Mouse (Mus musculus): Measurements from ENCODE around the gene Gm5767. TPM values are rescaled to one million over a fixed set of nuclear protein-coding genes. Genes with fewer than 3 reads are reported as not detected.

Gm5767 gene
- polyA plus RNA-seq, 1 experiment: 1.1 TPM

DNA sequence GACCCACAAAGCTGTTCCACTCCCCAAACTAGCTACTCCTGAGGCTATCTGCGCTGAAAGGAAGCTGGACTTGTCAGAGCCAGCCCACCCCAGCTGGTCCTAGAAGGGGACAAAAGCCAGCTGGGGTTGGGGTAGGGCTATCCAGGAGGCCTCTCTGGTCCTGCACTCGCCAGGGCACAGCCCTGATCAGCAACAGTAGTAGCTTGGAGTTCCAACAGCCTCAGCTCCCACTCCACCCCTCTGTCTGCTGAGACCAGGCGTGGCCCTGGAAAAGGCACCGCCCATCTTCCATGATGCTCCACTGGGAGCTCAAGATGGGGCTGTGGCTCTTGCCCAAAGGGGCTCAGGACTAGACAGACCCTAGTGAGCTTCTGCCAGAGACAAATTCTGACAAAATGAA lies 12.8 kb upstream of the Gm5767 start:
- 89% methylated on average over 4 of the region's 4 CpGs for WGBS
- no peak for DNase-seq
- TF ChIP-seq POLR2A (IDR thresholded peaks at IDR 0.05; ENCODE audit: control insufficient read depth, extremely low read depth, insufficient read depth, low read length, poor library complexity) (no peak), CTCF (IDR thresholded peaks at IDR 0.05; ENCODE audit: borderline replicate concordance, control insufficient read depth, extremely low read depth, insufficient read depth, low read length, poor library complexity) (no peak)
- Histone ChIP-seq H3K4me1 (replicated peaks; ENCODE audit: control insufficient read depth, insufficient read depth, low read length) (peaks cover 4% of the 10 kb centered on the region), H3K27ac (ENCODE audit: control insufficient read depth, insufficient read depth, low read length) (no peak overlapping the region), H3K36me3 (ENCODE audit: control insufficient read depth, insufficient read depth, low read length) (no peaks in the 10 kb centered on the region), H3K4me3 (ENCODE audit: control insufficient read depth, insufficient read depth, low read length) (no peak overlapping the region), H3K27me3 (ENCODE audit: control insufficient read depth, insufficient read depth, low read length) (no peaks in the 10 kb centered on the region)

DNA sequence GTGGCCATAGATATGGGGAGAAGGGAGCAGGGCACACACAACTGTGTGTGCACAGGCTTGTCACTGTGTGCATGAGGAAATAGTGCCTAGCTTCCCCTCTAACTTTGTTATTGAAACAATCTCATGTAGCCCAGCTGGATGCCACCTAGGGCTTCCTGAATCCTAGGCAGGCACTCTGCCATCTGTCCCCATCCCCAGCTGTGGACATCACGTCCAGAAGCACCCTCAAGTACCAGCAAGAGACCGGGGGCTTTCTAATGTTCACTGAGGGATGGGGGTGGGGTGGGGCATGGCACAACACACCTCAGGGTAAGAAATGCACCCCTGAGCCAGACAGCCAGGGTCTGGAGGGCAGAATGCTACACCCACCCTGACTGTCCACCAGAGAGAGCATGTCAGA lies 12.2 kb upstream of the Gm5767 start:
- WGBS: 91% methylated on average over 2 of the region's 2 CpGs
- no peak overlapping the region for H3K27ac ChIP-seq (ENCODE audit: control insufficient read depth, insufficient read depth, low read length)
- no peaks in the 10 kb centered on the region for H3K36me3 ChIP-seq (ENCODE audit: control insufficient read depth, insufficient read depth, low read length)
- peaks cover 4% of the 10 kb centered on the region for H3K4me1 ChIP-seq (replicated peaks; ENCODE audit: control insufficient read depth, insufficient read depth, low read length)
- no peak for DNase-seq
- no peaks in the 10 kb centered on the region for H3K27me3 ChIP-seq (ENCODE audit: control insufficient read depth, insufficient read depth, low read length)
- H3K4me3 ChIP-seq (ENCODE audit: control insufficient read depth, insufficient read depth, low read length): no peak overlapping the region
- TF ChIP-seq CTCF (IDR thresholded peaks at IDR 0.05; ENCODE audit: borderline replicate concordance, control insufficient read depth, extremely low read depth, insufficient read depth, low read length, poor library complexity) (no peak), POLR2A (IDR thresholded peaks at IDR 0.05; ENCODE audit: control insufficient read depth, extremely low read depth, insufficient read depth, low read length, poor library complexity) (no peak)

DNA sequence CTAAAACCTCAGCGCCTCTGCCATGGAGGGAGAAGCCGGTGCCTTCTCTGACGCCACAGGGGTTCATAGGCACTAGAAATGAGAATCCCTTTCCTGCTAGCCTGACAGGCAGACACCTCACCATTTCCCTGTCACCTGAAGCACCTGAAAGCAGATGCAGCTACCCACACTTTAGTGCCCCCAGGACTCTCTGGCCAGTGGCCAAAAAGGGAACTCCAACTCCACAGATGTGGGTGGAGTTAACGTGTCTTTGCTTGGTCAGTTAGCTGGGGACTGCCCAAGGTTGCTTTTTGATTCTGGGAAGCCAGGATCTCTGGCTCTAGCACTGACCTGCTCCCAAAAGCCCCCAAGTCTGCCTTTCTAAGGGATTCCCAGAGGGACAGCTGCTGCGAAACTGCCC lies 11.1 kb upstream of the Gm5767 start:
- Histone ChIP-seq H3K4me3 (ENCODE audit: control insufficient read depth, insufficient read depth, low read length) (no peak overlapping the region), H3K27me3 (ENCODE audit: control insufficient read depth, insufficient read depth, low read length) (no peaks in the 10 kb centered on the region; the same call in 1 of the 2 replicates), H3K36me3 (ENCODE audit: control insufficient read depth, insufficient read depth, low read length) (no peaks in the 10 kb centered on the region), H3K27ac (ENCODE audit: control insufficient read depth, insufficient read depth, low read length) (no peak overlapping the region), H3K4me1 (replicated peaks; ENCODE audit: control insufficient read depth, insufficient read depth, low read length) (peaks cover 9% of the 10 kb centered on the region)
- TF ChIP-seq POLR2A (IDR thresholded peaks at IDR 0.05; ENCODE audit: control insufficient read depth, extremely low read depth, insufficient read depth, low read length, poor library complexity) (no peak), CTCF (IDR thresholded peaks at IDR 0.05; ENCODE audit: borderline replicate concordance, control insufficient read depth, extremely low read depth, insufficient read depth, low read length, poor library complexity) (no peak)
- DNase-seq: no peak
- 95% methylated on average over 5 of the region's 5 CpGs for WGBS

DNA sequence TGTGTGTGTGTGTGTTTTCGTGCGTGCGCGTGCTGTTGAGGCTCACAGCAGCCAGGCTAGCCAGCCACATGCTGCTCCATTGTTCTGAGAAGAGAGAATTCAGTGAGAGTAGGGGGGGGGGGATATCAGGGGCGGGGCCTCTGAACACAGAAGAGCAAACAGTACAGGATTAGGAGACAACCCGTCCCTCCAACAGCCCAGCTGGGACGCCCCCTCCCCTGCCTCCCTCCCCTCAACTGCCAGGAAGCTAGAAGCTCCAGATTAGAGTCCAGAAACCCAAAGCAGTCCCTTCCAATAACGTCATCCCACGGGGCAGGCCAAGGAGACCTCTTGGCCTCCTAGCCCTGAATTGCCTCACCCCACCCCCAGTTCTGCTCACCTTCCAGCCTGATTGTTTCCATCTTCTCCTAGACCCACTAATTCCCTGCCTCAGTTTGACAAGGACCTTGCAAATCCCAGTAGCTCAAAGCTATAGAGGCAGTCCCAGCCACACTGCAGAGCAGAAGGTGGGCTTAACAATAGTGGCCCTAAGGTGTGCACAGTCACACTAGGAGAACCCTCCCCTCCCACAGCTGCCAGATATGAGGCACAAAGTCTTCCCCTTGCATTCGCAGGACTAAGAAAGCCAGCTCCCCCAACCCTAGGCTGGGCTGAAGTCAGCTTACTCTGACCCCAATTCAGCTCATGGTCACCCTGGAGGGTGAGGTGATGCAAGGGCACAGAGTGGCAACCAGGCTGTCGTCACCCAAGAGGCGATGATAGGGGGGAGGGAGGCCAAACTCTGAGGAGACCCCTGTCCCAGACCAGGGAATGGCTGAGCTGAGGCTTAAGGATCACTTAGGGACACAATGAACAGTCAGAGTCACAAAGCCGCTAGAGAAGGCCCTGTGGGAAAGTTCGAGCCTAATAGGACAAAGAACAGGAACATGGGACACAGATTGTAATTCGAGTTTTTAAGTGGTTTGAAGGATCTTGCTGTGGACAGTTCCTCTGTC lies 10.2 kb upstream of the Gm5767 start:
- no peak overlapping the region for H3K27ac ChIP-seq (ENCODE audit: control insufficient read depth, insufficient read depth, low read length)
- TF ChIP-seq POLR2A (IDR thresholded peaks at IDR 0.05; ENCODE audit: control insufficient read depth, extremely low read depth, insufficient read depth, low read length, poor library complexity): no peak
- TF ChIP-seq CTCF (IDR thresholded peaks at IDR 0.05; ENCODE audit: borderline replicate concordance, control insufficient read depth, extremely low read depth, insufficient read depth, low read length, poor library complexity): no peak
- H3K4me1 ChIP-seq (replicated peaks; ENCODE audit: control insufficient read depth, insufficient read depth, low read length): peaks cover 9% of the 10 kb centered on the region
- DNase-seq: no peak
- H3K36me3 ChIP-seq (ENCODE audit: control insufficient read depth, insufficient read depth, low read length): no peaks in the 10 kb centered on the region
- WGBS: 74% methylated on average over 15 of the region's 15 CpGs
- no peaks in the 10 kb centered on the region; the same call in 1 of the 2 replicates for H3K27me3 ChIP-seq (ENCODE audit: control insufficient read depth, insufficient read depth, low read length)
- H3K4me3 ChIP-seq (ENCODE audit: control insufficient read depth, insufficient read depth, low read length): no peak overlapping the region

DNA sequence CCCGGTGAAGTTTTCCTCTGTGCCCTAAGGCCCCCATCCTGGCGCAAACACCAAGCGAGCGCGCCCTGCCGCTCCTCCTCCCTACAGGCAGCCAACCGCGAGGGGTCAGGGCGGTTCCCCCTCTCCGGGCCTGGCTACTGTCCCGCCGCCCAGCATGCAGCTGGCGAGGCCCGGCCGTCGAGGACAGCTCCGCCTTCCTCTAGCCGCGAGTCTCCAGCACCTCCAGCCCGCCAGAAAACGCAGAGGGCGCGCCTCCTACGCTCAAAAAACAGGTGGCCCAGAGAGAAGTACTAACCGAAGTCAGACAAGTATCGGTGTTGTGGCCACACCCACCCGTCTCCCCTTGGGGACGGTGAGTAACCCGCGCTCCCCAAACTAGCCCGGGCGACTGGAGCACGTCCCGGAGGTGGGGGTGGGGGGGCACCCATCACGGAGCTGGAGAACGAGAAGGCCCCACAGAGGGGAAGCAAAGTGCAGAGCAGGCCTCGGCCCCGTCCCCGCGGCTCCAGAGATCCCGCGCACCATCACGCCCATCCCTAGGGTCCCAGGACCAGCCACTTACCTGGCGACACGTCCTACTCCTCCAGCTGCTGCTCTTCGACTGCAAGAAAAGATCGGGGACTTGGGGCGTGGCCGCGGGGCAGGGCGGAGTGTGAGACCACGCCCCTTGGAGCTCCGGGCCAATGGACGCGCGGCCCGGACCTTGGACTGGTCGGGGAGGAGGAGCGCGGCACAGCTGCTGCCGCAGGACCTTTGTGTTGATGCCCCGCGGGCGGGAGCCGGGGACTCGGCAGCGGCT lies 8.8 kb upstream of the Gm5767 start, which contains the start of gene Carhsp1:
Gene Carhsp1, minus strand, starts transcription at position 605 of the 799 bp plus-strand sequence.
- no peaks in the 10 kb centered on the region; the same call in 1 of the 2 replicates for H3K27me3 ChIP-seq (ENCODE audit: control insufficient read depth, insufficient read depth, low read length)
- WGBS: under 1% methylated on average over 65 of the region's 67 CpGs
- peak; percentile 85 for TF ChIP-seq POLR2A (IDR thresholded peaks at IDR 0.05; ENCODE audit: control insufficient read depth, extremely low read depth, insufficient read depth, low read length, poor library complexity)
- TF ChIP-seq CTCF (IDR thresholded peaks at IDR 0.05; ENCODE audit: borderline replicate concordance, control insufficient read depth, extremely low read depth, insufficient read depth, low read length, poor library complexity): 0 out of 2 replicates have a peak, but pooled peaks have one; percentile 41
- peak; percentile 97 for DNase-seq
- H3K36me3 ChIP-seq (ENCODE audit: control insufficient read depth, insufficient read depth, low read length): no peaks in the 10 kb centered on the region
- H3K4me1 ChIP-seq (replicated peaks; ENCODE audit: control insufficient read depth, insufficient read depth, low read length): peaks cover 9% of the 10 kb centered on the region
- H3K27ac ChIP-seq (ENCODE audit: control insufficient read depth, insufficient read depth, low read length): no peak within 1 kb of the TSS
- H3K4me3 ChIP-seq (ENCODE audit: control insufficient read depth, insufficient read depth, low read length): peak within 1 kb of the TSS; percentile 50

DNA sequence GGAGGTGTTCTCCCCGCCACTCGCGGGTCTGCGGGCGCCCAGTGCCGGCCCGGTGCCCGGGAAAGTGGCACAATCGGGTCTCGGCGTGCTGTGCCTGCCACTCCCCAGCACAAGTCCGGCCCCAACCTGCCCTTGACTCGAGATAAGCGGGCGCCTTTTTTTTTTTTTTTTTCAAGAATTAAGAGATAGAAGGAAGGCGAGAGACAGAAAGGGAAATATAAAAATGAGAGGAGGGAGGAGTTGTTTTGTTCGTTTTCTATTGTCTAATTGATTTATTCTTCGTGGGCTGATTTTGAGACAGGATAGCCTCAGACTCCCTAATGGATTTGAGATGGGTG lies 8.3 kb upstream of the Gm5767 start:
- WGBS: under 1% methylated on average over 18 of the region's 18 CpGs
- no peaks in the 10 kb centered on the region for H3K36me3 ChIP-seq (ENCODE audit: control insufficient read depth, insufficient read depth, low read length)
- no peak for DNase-seq
- TF ChIP-seq CTCF (IDR thresholded peaks at IDR 0.05; ENCODE audit: borderline replicate concordance, control insufficient read depth, extremely low read depth, insufficient read depth, low read length, poor library complexity): no peak
- TF ChIP-seq POLR2A (IDR thresholded peaks at IDR 0.05; ENCODE audit: control insufficient read depth, extremely low read depth, insufficient read depth, low read length, poor library complexity): no peak
- no peaks in the 10 kb centered on the region; the same call in 1 of the 2 replicates for H3K27me3 ChIP-seq (ENCODE audit: control insufficient read depth, insufficient read depth, low read length)
- H3K4me3 ChIP-seq (ENCODE audit: control insufficient read depth, insufficient read depth, low read length): peak overlapping the region; percentile 50
- no peak overlapping the region for H3K27ac ChIP-seq (ENCODE audit: control insufficient read depth, insufficient read depth, low read length)
- peaks cover 9% of the 10 kb centered on the region for H3K4me1 ChIP-seq (replicated peaks; ENCODE audit: control insufficient read depth, insufficient read depth, low read length)
